Mouse (Mus musculus): ENCODE measurements around the gene Cym.

The Cym gene

GRCm38 (mm10) chr3:107225820-107226219 lies 4.3 kb upstream of the Cym start:
- DNase-seq (ENCODE audit: low read depth, low spot score): no peak

- no peak for DNase-seq (ENCODE audit: low read depth, low spot score)
These were observed 1.7 kb upstream of the Cym start for GRCm38 (mm10) chr3:107223230-107223629.

GRCm38 (mm10) chr3:107218572-107218971 lies 3.0 kb downstream of the Cym start:
- no peak for DNase-seq (ENCODE audit: low read depth, low spot score)

GRCm38 (mm10) chr3:107217101-107217480 lies 4.4 kb downstream of the Cym start:
- DNase-seq (ENCODE audit: low read depth, low spot score): no peak

GRCm38 (mm10) chr3:107216400-107217100 lies 5.0 kb downstream of the Cym start:
- no peak for DNase-seq (ENCODE audit: low read depth, low spot score)

- DNase-seq (ENCODE audit: low read depth, low spot score): no peak
These were observed 6.9 kb downstream of the Cym start for GRCm38 (mm10) chr3:107214606-107215005.

- DNase-seq (ENCODE audit: low read depth, low spot score): no peak
These were observed 13.8 kb downstream of the Cym start for GRCm38 (mm10) chr3:107207625-107208253.

- peak; percentile 19 for DNase-seq (ENCODE audit: low read depth, low spot score)
These were observed 14.9 kb downstream of the Cym start for GRCm38 (mm10) chr3:107206490-107207150.

GRCm38 (mm10) chr3:107205994-107206393 lies 15.5 kb downstream of the Cym start:
- peak; percentile 76 for DNase-seq (ENCODE audit: low read depth, low spot score)

GRCm38 (mm10) chr3:107205170-107205569 lies 16.4 kb downstream of the Cym start:
- DNase-seq (ENCODE audit: low read depth, low spot score): no peak

GRCm38 (mm10) chr3:107204413-107204812 lies 17.1 kb downstream of the Cym start:
- no peak for DNase-seq (ENCODE audit: low read depth, low spot score)

GRCm38 (mm10) chr3:107201310-107202180 lies 20.0 kb downstream of the Cym start:
- no peak for DNase-seq (ENCODE audit: low read depth, low spot score)

GRCm38 (mm10) chr3:107188226-107188899 lies 33.2 kb downstream of the Cym start:
- DNase-seq (ENCODE audit: low read depth, low spot score): peak; percentile 49

- DNase-seq (ENCODE audit: low read depth, low spot score): no peak
These were observed 34.5 kb downstream of the Cym start for GRCm38 (mm10) chr3:107187022-107187421.

- DNase-seq (ENCODE audit: low read depth, low spot score): peak; percentile 67
These were observed 35.9 kb downstream of the Cym start for GRCm38 (mm10) chr3:107185597-107185996.

GRCm38 (mm10) chr3:107183178-107183577 lies 38.4 kb downstream of the Cym start:
- DNase-seq (ENCODE audit: low read depth, low spot score): no peak

- DNase-seq (ENCODE audit: low read depth, low spot score): no peak
These were observed 38.8 kb downstream of the Cym start, which contains the start of gene Kcna10 for GRCm38 (mm10) chr3:107182756-107183155. Gene Kcna10 (plus strand): TSS chr3:107183056.

GRCm38 (mm10) chr3:107180860-107181259 lies 40.7 kb downstream of the Cym start:
- no peak for DNase-seq (ENCODE audit: low read depth, low spot score)

- no peak for DNase-seq (ENCODE audit: low read depth, low spot score)
These were observed 45.0 kb downstream of the Cym start for GRCm38 (mm10) chr3:107176501-107176900.

GRCm38 (mm10) chr3:107175486-107175885 lies 46.0 kb downstream of the Cym start:
- DNase-seq (ENCODE audit: low read depth, low spot score): no peak

- DNase-seq (ENCODE audit: low read depth, low spot score): no peak
These were observed 49.0 kb downstream of the Cym start for GRCm38 (mm10) chr3:107172556-107172955.

Measured in CD4-positive helper T cell, adult 2 months (primary cell).